Mouse (Mus musculus): ENCODE results near the gene Plcg1.

Plcg1 gene

DNA sequence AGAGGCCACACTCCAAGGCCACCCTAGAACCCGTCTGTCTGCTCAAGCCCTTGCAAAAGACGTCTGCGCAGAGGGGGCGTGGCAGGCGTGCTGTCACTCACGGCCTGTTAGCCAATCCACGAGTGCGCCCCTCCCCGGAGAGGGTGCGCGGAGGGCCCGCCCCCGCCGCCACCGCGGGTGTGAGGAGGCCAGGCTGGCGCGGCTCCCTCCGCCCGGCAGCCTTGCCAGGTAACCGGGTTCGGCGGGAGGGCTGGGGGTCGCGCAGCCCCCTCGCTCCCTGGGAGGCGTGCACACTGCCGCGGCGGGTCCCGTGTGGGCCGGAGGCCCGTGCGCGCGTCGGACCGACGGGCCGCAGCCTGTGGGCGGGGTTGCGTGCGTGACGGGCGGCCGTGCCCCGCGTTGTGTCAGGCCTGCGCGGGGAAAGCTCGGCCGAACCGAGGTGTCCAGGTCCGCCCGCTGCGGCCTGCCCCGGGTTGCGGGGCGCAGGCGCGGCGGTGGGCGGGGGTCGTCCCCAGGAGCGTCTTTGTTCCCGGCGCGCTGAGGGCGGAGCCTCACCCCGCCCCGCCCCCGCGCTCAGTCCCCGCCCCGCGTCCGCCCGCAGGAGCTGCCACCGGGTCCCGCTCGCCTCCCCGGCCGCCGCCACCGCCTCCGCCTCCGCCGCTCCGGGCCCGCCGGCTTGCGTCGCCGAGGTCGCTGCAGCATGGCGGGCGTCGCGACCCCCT lies at the start of gene Plcg1:
TSS of gene Plcg1 (plus strand) at position 184 of the 722 bp plus-strand sequence.
- DNase-seq: peak; percentile 97 to 98

DNA sequence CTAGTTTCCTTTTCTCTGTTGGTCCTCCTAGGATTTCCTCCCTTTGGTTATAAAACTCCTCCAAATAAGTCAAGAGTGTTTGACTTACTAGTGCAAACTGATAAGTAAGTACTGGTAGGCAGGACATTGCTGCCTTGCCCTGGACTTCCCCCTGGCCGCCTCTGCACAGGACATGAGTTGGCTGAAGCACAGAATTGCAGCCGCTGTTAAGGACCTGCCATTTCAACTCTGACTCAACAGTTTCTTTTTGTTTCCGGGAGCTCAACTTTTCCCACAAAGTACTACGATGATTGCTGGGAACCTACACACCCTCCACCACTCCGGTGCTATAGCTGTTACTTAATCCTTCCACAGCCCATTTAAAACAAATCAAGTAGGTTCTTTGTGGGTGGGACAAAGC lies 30.8 kb upstream of the Plcg1 start:
- peak; percentile 47 to 58 for DNase-seq

DNA sequence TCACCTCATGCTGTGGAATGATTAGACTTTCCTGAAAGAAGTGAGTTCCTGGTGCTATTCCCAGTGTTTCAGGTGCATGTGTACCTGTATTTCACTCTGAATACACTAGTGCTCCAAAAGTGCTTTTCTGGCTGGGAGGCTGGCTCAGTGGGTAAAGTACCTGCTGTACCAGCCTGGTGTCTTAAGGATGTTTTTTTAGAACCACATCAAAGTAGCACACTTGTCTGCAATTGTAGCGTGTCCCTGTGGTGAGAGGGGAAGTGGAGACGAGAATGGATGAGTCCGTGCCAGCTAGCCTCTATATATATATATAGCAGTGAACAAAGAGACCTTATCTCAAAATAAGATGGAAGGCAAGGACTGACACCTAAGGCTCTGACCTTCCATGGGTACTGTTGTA lies 29.5 kb upstream of the Plcg1 start:
- DNase-seq: no peak

DNA sequence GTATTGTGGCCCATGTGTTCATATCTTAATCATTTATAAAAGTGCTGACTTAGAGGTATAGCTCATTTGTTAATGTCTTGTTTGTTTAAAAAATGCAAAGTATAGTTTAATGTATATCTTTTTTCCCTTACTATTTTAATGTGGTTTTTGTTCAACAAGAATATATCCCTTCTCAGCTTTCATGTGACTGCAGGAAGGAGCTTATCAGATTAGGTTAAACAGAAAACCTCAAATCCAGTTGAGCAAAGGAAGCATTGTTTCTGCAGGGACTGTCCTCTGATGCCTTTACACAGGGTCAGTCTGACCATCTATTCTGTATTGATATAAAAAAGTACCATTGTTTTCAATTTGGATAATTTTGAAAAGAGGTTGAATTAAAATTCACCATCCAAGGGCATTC lies 28.3 kb upstream of the Plcg1 start:
- no peak for DNase-seq

DNA sequence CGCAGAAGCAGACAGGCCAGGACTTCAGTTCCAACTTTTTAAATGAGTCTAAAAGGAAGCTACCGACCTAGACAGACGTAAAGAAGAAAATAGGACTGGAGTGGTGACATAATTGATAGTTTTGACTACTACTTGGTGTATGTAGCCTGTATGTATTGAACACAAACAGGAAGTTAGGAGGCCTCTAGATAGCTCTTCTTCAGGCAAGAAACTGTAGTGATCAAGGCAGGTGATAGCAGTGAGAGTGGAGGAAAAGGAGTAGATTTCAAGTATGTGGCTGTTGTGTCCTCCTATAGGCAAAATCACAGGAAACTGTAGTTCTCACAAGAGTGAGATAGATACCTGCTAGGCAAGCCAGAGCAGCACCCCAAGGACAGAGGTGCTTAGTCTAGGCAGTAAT lies 23.4 kb upstream of the Plcg1 start:
- DNase-seq: no peak

DNA sequence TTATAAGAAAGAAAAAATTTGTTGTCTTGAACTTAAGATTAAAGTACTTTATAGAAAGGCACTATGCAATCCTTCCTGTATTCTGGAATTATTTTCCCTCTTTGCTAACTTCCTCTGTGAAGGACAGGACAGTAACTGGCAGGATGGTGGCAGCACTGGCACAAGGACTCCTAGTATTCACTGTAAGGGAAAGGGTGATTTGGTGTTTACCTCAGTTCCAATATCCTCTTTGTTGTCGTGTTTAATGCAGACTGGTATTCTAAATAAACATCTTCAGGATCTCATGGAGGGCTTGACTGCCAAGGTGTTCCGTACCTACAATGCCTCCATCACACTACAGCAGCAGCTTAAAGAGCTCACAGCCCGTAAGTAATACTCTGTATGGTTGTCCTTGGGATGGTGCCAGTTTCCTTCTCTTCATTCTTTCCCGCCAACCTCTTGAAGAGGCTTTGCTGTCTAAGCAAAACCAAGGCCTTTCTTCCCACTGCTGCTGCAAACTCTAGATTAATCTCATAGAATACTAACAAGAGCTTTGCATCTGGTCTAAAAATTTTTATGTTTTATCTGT lies 15.6 kb upstream of the Plcg1 start:
- no peak for DNase-seq

DNA sequence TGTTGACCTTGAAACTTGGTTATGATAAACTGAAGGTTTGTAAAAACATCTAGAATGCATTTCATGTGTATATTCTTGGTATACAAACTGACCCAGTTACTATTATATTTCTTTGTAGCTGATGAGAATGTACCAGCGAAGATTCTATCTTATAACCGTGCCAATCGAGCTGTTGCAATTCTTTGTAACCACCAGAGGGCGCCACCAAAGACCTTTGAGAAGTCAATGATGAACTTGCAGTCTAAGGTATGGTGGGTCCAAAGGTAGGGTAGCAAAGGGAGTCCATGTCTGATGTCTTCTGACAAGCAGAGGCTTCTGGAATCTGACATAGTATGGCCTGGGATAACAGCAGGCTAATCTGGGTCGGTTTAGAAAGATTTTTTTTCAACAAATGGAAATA lies 13.8 kb upstream of the Plcg1 start:
- peak; percentile 57 to 79 for DNase-seq

DNA sequence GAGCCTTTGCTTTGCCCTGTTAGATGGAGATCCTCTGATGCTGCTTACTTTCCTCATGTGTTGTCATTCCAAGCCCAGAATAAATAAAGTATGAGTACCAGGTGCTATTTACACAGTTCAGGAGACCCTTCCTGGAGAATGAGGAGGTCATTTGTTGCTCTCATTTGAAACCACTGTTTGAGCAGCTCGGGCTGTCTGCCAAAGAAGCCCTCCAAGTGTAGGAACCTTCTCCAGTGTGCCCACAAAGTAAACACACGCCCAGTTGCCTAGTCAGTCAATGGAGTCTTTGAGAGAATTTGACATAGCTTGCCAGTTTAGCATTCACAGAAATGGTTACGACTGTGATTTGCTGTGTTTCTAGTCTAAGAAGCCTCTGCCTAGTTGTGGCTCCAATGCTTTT lies 12.3 kb upstream of the Plcg1 start:
- DNase-seq: no peak

DNA sequence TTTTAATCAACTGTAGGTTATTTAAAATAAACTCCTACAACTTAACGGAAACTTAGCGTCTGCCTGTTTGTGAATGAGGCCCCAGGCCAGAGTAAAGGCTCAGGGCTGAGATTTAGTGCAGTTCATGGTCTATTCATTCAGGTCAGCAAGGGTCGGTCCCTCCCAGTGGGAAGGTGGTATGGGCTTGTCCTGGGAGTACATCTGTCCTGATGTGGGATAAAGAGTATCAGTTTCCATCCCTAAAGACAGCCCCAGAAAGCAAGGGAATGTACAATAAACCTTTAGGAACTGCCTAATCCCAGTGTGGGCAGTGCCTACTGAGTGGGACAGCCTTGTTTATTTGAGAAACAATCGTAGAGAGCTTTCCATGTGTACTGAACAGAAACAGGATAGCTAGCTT lies 8.4 kb upstream of the Plcg1 start:
- DNase-seq: no peak

DNA sequence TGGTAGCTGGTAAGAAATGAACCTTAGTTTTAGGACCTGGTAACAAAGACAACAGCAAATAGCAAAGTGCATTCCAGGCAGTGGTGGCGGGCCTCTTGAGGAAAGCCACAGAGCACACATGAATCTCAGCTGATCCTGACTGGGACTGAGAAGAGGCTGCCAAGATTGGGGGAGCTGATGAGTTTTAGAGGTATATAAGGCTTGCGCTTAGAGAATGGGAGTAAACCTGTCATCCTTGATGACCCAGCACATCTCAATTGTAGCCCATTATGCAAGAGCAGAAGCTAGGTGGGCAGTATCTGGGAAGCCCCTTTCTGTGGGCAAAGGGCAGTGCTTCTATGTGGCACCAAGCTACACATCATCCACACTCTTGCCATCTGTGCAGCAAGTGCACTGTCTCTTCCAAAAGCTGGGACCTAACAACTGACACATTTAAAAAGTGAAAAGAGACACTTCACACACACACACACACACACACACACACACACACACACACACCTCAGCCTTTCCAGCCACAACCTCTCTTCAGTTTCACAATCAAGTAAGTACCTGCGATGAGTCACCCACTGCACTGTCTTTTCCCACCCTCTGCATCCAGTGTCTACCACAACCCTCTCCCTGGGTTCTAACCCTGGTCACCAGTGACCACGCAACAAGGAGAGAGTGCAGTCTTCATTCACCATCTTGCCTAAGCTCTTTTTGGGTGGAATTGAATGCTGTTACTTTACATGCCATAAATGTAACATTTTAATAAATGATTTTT lies 7.3 kb upstream of the Plcg1 start:
- no peak for DNase-seq

DNA sequence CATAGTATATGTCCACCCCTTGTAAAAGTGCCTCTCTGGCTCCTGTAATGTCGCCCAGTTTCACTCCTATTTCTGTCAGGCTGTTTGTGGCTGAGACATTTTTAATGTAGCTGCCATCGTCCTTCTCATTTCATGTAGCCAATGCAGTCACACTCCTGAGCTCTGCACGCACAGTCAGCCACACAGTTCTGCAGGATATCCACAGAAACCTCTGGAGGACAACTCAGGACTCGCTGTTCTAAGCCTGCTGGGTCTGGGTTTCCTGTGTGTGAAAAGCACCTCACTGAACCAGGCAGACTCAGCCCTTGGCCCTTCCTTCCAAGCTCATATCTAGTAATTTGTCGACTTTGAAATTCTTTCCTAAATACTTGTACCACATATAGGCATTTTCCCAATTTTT lies 6.6 kb upstream of the Plcg1 start:
- no peak for DNase-seq

DNA sequence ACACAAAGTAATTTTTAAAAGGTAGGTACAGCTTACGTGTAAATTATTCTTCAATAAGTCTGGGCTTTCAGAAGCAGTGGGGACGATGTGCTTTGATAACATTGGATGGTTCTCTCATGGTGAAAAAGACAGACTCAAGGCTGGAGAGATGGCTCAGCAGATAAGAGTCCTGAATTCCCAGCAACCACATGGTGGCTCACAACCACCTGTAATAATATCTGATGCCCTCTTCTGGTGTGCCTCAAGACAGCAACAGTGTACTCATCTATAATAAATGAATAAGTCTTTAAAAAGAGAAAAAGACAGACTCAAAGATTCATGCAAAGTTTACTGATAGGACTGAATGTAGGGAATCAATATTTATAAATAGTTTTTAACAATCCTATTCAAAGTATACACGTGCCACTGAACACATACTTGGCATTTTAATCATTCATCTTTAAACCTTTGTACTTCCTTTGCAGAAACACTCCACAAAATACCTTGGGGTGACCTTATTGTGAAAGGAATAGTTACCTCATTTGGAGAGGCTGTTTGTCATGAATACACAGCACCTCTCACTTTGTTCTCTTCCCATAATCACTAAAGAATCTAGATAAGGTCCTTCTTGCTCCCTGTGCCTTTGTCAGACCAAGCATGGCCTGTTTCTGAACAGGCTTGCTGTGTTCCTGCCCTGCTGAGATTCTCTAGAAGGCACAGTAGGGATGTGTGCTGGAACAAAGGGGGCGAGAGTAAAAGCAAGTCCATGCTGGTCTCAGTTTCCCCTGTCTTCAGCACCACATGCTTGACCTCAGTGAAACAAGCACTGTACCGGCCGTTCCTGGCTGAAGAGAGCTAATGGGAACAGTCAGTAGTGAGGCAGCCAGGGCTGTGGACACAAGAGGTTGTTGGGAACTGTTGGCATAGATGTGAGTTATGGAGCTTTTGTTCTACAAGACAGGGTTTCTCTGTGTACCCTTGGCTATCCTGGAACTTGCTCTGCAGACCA lies 4.9 kb upstream of the Plcg1 start:
- DNase-seq: no peak

DNA sequence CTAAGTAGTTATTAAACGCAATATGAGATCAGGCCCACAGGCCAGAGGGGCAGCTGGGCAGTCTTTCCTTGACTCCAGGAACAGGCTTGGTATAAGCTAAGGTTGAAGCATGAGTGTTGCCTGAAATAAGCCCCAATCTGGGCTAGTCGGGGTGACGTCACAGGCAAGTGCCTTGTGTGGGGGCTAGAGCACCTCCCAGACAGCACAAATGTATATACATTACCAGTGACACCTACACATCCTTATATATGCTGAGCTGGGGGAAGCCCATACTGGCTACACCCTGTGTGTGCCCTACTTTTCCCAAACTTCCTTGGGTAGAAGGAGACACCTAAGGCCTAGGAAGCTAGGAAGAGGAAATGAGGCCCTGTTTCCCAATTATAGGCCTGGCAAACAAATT lies 2.1 kb upstream of the Plcg1 start:
- DNase-seq: no peak

DNA sequence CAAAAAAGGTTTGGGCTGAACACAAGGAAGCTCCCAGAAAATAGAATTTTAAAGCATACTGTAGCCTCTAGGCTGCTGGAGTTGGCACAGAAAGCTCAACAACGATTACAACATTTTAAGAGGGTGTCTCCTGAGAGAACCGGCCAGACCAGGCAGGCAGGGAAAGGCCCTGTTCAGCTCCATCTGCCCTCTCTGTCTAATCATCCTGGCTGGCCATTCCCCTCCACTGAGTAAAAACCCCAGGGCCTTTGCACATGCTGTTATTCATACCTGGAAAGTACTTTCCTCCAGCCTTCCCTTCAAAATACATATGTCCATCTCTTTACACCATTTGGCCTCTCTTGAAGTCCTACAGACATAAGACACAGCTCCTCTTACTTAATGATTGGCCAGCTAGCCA lies 1.7 kb upstream of the Plcg1 start:
- DNase-seq: no peak

DNA sequence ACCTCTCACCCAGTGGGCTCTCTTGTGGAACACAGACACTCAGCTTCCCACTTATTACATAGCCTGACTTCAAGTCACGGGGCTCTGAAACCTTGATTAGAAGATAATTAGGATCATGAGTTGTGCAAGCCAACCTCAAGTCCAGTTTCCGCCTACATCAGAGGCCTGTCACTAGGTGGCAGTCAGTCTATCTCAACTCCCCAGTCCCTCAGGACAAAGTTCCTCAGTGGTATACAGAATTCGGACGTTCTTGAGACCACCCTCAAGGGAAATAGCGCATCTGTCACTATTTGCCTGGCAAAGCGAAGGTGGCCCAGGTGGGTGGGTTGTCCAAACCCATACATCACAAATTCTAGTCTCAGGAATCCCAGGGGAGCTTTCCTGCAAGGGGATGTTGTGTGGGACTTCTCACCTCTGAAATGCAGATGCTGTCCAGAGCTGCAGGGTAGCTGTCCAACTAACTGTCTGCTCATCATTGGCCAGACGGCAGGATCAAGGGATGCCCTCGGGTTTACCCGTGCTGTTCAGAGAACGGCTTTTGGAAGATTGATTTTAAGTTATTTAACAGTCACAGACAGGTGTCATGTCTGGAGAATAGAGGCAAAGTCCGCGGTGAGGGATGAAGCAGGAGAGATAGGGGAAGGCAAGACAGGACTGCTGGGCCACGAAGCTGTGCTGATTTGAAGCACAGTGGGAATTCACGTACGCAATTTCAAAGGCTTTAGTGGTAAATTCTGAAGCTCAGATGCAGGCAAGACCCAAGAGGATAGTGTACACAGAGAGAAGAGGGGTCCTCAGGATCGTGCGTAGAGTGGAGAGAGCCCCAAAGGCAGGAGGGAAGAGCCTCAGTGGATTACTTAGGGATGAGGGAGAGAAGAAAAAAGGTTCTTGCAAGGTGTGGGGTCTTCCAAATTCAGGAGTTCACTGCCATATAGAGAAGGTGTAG lies 976 bp upstream of the Plcg1 start:
- DNase-seq: peak; percentile 64 to 69

DNA sequence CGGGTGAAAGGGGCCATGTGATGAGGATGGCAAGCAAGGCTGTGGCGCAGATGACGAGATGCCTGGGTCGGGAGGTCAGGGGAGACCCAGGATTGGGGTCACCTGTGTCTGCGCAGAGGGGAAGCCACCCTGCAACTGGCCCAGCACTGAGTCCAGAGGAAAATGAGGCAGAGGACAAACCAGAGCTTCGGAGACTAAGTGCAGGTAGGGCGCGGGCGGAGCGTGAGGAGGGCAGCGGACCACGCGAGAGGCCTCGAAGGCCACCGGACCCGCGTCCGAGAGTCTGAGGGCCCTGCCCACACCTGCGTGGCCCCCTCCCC lies 343 bp upstream of the Plcg1 start:
- DNase-seq: no peak

DNA sequence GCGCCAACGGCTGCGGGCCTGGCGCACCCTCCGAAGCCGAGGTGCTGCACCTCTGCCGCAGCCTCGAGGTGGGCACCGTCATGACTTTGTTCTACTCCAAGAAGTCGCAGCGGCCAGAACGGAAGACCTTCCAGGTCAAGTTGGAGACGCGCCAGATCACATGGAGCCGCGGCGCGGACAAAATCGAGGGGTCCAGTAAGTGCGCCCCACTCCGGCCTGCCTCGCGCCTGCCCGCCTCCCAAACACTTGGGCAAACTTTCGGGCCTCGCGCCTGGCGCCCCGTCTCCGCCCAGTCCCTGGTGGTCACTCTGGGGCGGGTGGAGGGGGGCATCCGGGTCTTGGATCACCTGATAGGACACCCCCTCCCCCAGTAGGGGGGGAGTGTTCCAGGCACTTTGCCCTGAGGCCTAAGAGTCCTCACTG lies 750 bp downstream of the Plcg1 start:
- DNase-seq: peak; percentile 81 to 82

DNA sequence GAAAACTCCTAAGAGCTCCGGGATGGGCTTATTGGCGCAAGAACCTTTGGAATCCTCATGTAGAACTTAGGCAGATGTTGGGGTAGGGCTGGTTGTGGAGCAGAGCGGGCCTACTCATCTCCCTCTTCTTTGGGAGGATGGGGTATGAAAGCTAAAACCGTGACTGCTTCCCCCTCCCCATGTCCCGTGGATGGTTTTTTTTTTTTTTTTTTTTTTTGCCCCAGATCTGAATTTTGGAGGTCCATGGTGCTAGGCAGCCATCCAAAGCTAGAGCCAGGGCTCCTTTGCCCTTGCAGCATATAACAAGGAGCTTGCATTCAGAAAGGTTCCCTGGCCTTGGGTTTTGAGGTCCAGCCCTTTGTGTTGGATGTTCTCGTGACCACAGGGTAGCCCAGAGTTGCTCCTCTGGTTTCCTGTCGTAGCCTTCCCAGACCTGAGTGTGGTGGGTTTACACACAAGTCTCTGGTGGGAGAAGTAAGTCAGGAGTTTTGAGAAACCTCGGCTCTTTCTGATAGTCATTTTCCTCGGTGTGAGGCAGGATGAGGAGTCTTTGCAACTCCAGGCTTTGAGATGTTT lies 1.4 kb downstream of the Plcg1 start:
- DNase-seq: no peak

DNA sequence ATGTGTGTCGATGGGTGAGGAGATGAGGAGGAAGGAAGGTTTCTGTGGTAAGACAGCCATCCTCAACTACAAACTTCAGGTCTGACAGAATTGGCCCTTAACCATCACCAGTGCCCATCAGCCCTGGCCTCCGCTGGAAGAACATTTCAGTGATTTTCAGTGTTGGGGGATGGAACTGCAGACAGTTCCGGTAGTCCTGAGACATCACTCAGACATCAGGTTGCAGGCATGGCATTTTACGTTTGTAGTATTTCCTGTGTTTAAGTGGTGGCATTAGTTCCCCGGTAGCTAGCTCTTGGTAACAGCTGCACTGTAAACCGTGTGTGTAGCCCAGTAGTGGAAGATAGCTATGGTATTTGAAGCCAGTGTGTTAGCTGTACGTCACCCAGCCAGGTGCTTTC lies 2.0 kb downstream of the Plcg1 start:
- no peak for DNase-seq

DNA sequence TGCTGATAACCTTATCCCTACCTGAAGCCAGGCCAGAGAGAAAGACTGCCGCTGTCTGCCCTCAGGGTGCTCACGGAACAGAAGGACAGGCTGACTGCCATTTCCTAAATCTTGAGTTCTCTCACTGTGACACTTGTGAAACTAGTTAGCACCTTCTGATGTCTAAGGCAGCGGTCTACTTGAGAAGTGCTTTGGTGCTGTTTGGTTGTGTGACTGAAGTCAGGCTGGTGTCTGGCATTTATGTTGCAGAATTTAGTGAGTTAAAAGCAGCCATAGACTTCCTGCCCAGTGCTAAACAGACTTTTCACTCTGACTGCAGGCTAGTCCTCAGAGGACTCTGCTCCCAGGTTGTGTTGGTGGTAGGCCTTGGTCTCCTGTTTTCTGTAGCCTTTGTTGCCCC lies 3.2 kb downstream of the Plcg1 start:
- DNase-seq: no peak

DNA sequence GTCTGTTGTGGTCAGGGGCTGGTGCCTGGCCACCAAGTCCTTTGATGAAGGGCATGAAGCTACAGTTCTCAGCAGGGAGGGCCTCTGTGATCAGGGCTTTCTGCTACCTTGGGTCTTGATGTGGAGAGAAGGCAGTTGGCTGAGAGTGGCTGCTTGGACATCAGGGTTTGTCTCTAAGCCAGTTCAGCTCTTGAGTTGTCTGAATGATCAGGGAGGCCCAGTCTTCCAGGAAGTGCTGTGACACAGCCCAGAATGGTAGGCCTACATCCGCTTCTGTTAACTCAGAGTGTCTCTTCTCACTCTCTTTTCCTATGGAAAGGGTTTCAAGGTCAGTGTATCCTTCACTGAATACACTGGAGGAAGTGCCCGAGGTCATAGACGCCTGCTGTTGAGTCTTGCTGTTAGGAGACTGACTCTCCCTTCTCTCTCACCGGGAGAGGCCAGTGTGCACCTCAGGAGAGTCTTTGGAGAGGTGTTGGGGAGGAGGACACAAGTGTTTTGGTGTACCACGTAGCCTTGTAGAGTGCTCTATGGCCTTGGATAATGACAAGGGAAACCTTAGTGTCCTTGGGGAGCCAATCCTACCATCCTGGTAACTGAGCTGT lies 4.7 kb downstream of the Plcg1 start:
- DNase-seq: no peak
